Mouse (Mus musculus) midbrain, embryonic 12.5 days (tissue): ENCODE measurements around the gene Cebpzos. TPM values are rescaled to one million over a fixed set of nuclear protein-coding genes. Genes with fewer than 3 reads are reported as not detected.

Experiments
- ATAC-seq: fragments of 200-750 bp; cut with Nextera tagmentation; 2 replicates; pipeline ENCODE4 v1.8.0; 2017; ENCODE audit warnings: low read depth, moderate TSS enrichment, moderate library complexity; ENCODE audit not compliant: low FRiP score
- H3K27ac ChIP-seq: fragments of 300-500 bp; sonication (generic); replicated peaks from 2 replicates; pipeline ENCODE4 v1.5.1; 2016; ENCODE audit warnings: mild to moderate bottlenecking
- H3K27me3 ChIP-seq: fragments of 300-500 bp; sonication (generic); 2 replicates; pipeline ENCODE4 v1.6.1; 2016; ENCODE audit warnings: mild to moderate bottlenecking
- H3K36me3 ChIP-seq: fragments of 300-500 bp; sonication (generic); 2 replicates; pipeline ENCODE4 v1.6.1; 2016
- H3K4me1 ChIP-seq: fragments of 300-500 bp; sonication (generic); 2 replicates; pipeline ENCODE4 v1.6.1; 2016
- H3K4me2 ChIP-seq: fragments of 300-500 bp; sonication (generic); replicated peaks from 2 replicates; pipeline ENCODE4 v1.6.1; 2016; ENCODE audit warnings: mild to moderate bottlenecking, moderate library complexity
- H3K4me3 ChIP-seq: fragments of 300-500 bp; sonication (generic); 2 replicates; pipeline ENCODE4 v1.5.1; 2016; ENCODE audit warnings: mild to moderate bottlenecking
- H3K9ac ChIP-seq: fragments of 300-500 bp; sonication (generic); replicated peaks from 2 replicates; pipeline ENCODE4 v1.6.1; 2016; ENCODE audit warnings: mild to moderate bottlenecking, moderate library complexity
- H3K9me3 ChIP-seq: fragments of 300-500 bp; sonication (generic); 2 replicates; pipeline ENCODE4 v1.6.1; 2016; ENCODE audit warnings: mild to moderate bottlenecking
- WGBS: fragments of 180-500 bp; shearing (Covaris S2); methylation state at CpG from one replicate; pipeline ENCODE4 v1.1.7; 2016; 5-methylcytosine and 5-hydroxymethylcytosine counted together
- polyA plus RNA-seq: library from polyadenylated mRNA; unstranded; fragments of >200 nt; fragmentation: Nextera tagmentation; extraction: Ambion mirVana; gene quantifications from 2 replicates; pipeline ENCODE4 v1.2.1, GENCODE M21; 2016

Cebpzos gene
- 112 and 113 TPM in 2 replicates for polyA plus RNA-seq

DNA sequence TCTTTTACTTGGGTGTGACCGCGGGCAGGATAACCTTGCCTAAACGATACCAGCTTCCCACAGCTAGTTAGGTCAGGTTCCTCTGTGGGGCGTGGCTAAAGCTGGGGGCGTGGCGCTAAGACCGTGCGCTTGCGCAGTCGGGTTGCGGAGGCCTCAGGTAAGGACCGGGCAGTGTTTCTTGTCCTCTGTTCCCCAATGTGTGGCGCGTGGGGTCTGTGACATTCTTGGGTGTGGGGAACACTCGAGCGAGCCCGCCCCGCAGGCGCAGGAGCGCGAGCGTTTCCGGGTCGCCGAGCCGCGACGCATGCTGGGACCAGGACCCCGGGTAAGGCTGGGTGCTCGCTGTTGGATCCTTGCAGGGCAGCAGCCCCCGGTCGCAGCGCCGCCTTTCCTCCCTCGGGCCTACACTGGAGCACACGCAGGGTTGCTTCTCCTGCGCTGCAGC lies at the start of gene Cebpzos:
TSS of gene Cebpzos (plus strand) at position 132 of the 445 bp plus-strand sequence.
- H3K9ac ChIP-seq = peak within 1 kb of the TSS; percentile 68

DNA sequence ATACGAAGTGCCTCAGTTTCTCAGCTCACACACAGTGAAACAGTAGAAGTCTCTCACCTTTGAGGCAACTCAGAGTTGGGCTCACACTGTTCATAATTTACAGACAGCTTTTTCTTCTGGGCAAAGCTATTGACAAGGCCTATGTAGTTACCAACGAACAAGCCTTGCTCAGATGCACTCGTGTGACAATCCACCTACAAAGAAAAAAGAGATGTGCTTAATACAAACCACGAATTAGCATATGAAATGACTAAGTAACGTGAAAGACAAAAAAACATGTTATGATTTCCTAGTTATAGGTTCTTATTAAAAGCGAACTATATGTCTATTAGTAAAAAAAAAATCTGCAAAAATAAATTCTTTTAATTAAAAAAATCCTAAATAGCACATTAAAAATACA lies 42.4 kb upstream of the Cebpzos start:
- 89% methylated on average over 6 of the region's 6 CpGs for WGBS
- no peak for ATAC-seq
- Histone ChIP-seq H3K27me3 (no peaks in the 10 kb centered on the region), H3K4me2 (no peak overlapping the region), H3K9ac (no peak overlapping the region), H3K4me1 (no peaks in the 10 kb centered on the region), H3K36me3 (no peaks in the 10 kb centered on the region), H3K27ac (no peak overlapping the region), H3K4me3 (no peak overlapping the region), H3K9me3 (no peaks in the 10 kb centered on the region)

More for the DNA sequence above, at the start of gene Cebpzos:
- peak; percentile 94 for ATAC-seq
- peak within 1 kb of the TSS; percentile 71 for H3K4me2 ChIP-seq
- peak within 1 kb of the TSS; percentile 82 for H3K27ac ChIP-seq
- H3K4me1 ChIP-seq = peaks cover 17% of the 10 kb centered on the region
- H3K27me3 ChIP-seq = no peaks in the 10 kb centered on the region
- H3K9me3 ChIP-seq = no peaks in the 10 kb centered on the region
- peaks cover 27% of the 10 kb centered on the region for H3K36me3 ChIP-seq
- under 1% methylated on average over 37 of the region's 37 CpGs for WGBS
- H3K4me3 ChIP-seq = peak within 1 kb of the TSS; percentile 66

DNA sequence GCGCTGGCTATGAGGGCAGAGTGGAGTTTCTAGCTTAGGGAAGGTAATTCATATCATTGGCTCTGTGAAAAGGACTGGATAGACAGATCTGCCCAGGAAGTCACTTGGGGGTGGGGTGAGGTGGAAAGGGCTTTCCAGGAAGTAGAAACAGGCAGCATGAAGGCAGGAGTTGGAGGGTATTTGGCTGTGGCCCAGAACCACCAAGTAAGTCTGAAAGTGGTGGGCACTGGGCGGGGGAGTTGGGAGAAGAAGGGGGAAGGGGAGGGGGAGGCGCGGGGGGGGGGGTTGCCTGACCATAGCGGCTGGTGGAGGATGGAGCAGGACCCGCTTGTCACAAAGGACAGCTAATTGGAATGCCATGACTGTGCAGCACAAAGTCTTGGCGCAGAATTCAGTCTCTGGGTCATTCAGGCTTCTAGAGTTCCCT lies 34.4 kb upstream of the Cebpzos start:
- WGBS = 23% methylated on average over 3 of the region's 7 CpGs
- ATAC-seq = peak; percentile 77
- Histone ChIP-seq H3K9ac (peak overlapping the region; percentile 60), H3K27me3 (no peaks in the 10 kb centered on the region), H3K27ac (0 out of 2 replicates have a peak overlapping the region, but pooled peaks have one; percentile 15), H3K4me2 (peak overlapping the region; percentile 75), H3K4me3 (peak overlapping the region; percentile 49), H3K36me3 (no peaks in the 10 kb centered on the region), H3K4me1 (peaks cover 16% of the 10 kb centered on the region), H3K9me3 (peaks cover 4% of the 10 kb centered on the region; the same call in 1 of the 2 replicates)

DNA sequence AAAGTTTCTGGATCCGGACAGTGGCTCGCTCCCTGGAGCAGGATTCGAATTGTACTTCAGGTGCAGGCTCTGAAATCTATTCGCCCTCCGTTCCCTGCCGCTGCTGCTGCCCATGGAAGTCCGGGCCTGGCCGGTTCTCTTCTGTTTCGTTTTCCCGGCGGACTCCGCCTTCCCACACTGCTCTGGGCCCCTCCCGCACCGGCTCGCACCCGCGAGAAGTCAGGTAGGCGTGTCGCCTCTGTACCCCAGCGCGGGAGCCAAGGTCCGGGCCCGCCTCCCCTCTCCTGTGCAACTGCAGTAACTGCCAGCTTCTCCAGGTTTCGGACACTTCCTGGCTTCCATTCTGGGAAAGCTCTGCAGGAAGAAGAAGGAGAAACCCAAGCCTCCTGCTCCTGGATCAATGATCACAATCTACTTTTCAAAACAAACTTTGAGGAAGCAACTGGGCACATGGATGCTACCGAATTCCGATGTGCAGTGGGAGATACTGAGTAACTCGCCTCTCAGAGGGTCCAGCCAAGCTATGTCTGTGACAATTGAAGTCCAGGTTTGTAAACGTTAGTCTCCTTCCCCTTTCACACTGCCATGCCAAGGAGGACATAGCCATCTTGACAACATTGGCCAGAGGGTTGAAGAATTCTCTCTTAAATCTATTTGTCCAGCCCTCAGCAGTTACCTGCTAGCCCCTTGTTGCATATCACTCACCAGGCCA lies 33.7 kb upstream of the Cebpzos start, which contains the start of gene Eif2ak2:
TSS of gene Eif2ak2 (minus strand) at position 173 of the 712 bp plus-strand sequence.
- Histone ChIP-seq H3K36me3 (no peaks in the 10 kb centered on the region), H3K4me2 (peak within 1 kb of the TSS; percentile 75), H3K9me3 (peaks cover 4% of the 10 kb centered on the region; the same call in 1 of the 2 replicates), H3K4me3 (peak within 1 kb of the TSS; percentile 49), H3K9ac (peak within 1 kb of the TSS; percentile 60), H3K27me3 (no peaks in the 10 kb centered on the region), H3K4me1 (peaks cover 16% of the 10 kb centered on the region), H3K27ac (0 out of 2 replicates have a peak within 1 kb of the TSS, but pooled peaks have one; percentile 15)
- 3% methylated on average over 28 of the region's 28 CpGs for WGBS
- peak; percentile 92 for ATAC-seq

DNA sequence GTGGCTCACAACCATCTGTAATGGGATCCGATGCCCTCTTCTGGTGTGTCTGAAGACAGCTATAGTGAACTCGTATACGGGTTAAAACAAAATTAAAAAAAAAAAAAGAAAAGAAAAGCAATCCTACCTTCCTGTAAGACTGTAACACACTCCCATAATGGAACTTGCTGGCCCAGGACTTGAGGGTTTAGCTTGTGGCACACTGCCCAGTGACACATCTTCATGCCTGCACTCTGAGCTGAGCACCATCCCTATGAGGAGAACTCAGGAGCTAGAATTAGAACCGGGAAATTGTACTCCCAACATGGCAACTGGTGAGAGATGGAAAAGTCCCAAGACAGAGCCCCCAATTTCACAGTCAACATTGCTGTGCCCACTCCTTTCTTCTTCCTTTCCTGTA lies 33.0 kb upstream of the Cebpzos start:
- Histone ChIP-seq H3K36me3 (no peaks in the 10 kb centered on the region), H3K4me2 (no peak overlapping the region), H3K27me3 (no peaks in the 10 kb centered on the region), H3K4me3 (no peak overlapping the region), H3K27ac (no peak overlapping the region), H3K9ac (no peak overlapping the region), H3K4me1 (peaks cover 16% of the 10 kb centered on the region), H3K9me3 (peaks cover 4% of the 10 kb centered on the region; the same call in 1 of the 2 replicates)
- 87% methylated on average over 4 of the region's 4 CpGs for WGBS
- ATAC-seq = no peak

DNA sequence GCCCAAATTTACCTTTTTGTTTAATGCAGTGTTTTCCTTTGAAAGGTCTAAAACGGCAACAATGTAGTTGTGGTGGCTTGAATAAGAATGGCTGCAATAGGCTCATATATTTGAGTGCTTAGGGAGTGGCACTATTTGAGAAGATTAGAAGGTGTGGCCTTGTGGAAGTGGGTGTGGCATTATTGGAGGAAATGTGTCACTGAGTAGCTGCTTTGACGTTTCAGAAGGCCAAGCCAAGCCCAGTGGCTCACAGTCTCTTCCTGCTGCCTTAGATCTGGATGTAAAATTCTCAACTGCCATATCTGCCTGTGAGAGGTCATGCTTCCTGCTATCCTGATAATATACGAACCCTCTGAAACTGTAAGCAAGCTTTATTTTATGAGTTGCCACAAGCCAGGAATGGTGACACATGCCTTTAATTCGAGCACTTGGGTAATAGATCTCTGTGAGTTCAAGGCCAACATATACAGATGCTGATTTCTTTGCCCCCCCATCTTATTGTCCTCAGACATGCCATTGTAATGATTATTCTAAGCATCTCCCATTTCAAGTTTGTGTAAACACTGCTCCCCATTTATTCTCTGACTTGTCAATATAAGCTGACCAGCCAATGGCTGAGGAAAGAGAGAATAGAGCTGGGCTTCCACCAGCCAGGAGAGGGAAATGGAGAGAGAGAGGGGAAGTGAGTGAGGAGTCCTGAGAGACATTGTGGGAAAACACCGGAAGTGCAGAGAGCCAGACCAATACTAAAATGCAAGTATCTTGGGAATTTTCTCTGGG lies 30.8 kb upstream of the Cebpzos start:
- Histone ChIP-seq H3K4me3 (no peak overlapping the region), H3K27ac (no peak overlapping the region), H3K9ac (no peak overlapping the region), H3K4me2 (no peak overlapping the region), H3K36me3 (no peaks in the 10 kb centered on the region), H3K9me3 (peaks cover 4% of the 10 kb centered on the region; the same call in 1 of the 2 replicates), H3K27me3 (no peaks in the 10 kb centered on the region), H3K4me1 (peaks cover 16% of the 10 kb centered on the region)
- no peak for ATAC-seq
- WGBS = 81% methylated on average over 5 of the region's 5 CpGs

DNA sequence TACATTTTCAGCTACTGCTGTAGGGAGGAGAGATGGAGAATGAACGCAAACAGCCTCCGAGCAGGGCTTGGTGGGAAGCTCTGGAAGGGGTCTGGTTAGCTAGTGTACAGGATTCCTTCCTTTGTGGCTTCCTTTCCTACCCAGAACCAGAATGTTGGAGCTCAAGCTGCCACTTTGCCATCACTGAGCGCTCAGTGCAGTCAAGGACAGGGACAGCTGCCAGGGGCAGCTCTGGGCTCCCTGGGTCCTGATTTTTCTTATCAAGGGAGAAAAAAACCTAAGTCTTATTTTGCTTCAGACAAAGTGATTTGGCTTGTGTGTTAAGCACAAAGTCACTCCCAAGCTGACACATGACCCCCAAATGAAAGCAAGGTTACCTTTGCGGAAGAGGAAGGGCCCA lies 27.7 kb upstream of the Cebpzos start:
- no peak for ATAC-seq
- H3K9me3 ChIP-seq = peaks cover 4% of the 10 kb centered on the region; the same call in 1 of the 2 replicates
- H3K4me1 ChIP-seq = no peaks in the 10 kb centered on the region
- H3K9ac ChIP-seq = no peak overlapping the region
- H3K4me3 ChIP-seq = no peak overlapping the region
- H3K27me3 ChIP-seq = no peaks in the 10 kb centered on the region
- no peaks in the 10 kb centered on the region for H3K36me3 ChIP-seq
- no peak overlapping the region for H3K4me2 ChIP-seq
- 85% methylated on average over 4 of the region's 4 CpGs for WGBS
- H3K27ac ChIP-seq = no peak overlapping the region

DNA sequence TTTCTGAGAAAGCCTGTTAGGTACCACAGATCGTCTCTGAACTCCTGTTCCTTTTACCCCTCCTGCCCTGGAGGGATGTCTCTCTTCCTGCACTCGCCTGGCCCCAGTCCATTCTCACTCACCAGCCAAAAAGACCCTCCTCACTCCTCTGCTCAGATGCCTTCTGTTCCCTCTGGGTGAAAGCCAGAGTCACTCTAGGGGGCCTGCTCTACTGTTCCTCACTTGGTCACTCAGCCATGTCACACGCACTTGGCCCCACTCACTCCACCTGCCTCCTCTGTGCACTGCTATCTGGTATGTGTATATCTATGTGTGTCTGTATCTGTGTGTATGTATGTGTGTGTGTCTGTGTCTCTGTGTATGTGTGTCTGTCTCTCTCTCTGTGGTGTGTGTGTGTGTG lies 27.1 kb upstream of the Cebpzos start:
- 51% methylated on average over 3 of the region's 3 CpGs for WGBS
- Histone ChIP-seq H3K27ac (no peak overlapping the region), H3K4me1 (no peaks in the 10 kb centered on the region), H3K27me3 (no peaks in the 10 kb centered on the region), H3K4me2 (no peak overlapping the region), H3K9me3 (peaks cover 4% of the 10 kb centered on the region; the same call in 1 of the 2 replicates), H3K4me3 (no peak overlapping the region), H3K9ac (no peak overlapping the region), H3K36me3 (no peaks in the 10 kb centered on the region)
- no peak for ATAC-seq

DNA sequence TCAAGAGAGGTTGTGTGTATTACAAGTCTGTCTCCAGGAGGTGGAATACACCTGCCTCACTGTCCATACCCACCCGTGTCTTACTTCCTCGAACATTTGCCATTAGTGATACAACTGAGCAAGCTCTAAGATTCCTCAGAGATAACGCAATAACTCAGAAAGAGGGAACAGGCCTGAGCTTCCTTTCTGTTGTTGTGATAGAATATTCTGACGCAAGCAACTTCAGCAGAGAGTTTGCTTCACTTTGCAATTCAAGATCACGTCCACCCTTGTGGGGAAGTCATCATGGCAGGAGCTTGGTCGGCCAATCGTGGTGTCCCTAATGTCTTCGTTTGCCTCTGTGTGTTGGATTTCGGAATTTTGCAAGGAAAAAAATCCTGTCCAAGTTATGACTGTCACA lies 25.3 kb upstream of the Cebpzos start:
- ATAC-seq = no peak
- no peaks in the 10 kb centered on the region for H3K27me3 ChIP-seq
- H3K36me3 ChIP-seq = no peaks in the 10 kb centered on the region
- no peaks in the 10 kb centered on the region for H3K9me3 ChIP-seq
- H3K4me1 ChIP-seq = no peaks in the 10 kb centered on the region
- H3K4me3 ChIP-seq = no peak overlapping the region
- H3K9ac ChIP-seq = no peak overlapping the region
- 88% methylated on average over 9 of the region's 9 CpGs for WGBS
- H3K27ac ChIP-seq = no peak overlapping the region
- H3K4me2 ChIP-seq = no peak overlapping the region

DNA sequence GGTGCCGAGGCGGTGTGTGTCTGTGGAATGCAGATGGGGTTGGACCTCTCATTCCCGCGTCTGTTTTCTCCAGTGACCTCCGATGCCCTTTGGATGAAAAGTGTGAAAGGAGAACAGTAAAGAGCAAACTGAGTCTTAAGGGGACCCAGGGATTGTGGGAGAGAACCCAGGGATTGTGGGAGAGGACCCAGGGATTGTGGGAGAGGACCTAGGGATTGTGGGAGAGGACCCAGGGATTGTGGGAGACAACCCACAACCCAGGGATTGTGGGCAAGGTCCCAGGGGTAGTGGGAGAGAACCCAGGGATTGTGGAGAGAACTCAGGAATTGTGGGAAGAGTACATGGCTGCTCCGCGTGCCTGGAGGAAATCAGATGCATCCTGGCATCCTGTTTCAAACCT lies 21.3 kb upstream of the Cebpzos start:
- no peaks in the 10 kb centered on the region for H3K4me1 ChIP-seq
- 82% methylated on average over 7 of the region's 7 CpGs for WGBS
- H3K9me3 ChIP-seq = no peaks in the 10 kb centered on the region
- H3K4me3 ChIP-seq = no peak overlapping the region
- H3K27ac ChIP-seq = no peak overlapping the region
- H3K36me3 ChIP-seq = no peaks in the 10 kb centered on the region
- ATAC-seq = no peak
- no peak overlapping the region for H3K9ac ChIP-seq
- H3K27me3 ChIP-seq = no peaks in the 10 kb centered on the region
- no peak overlapping the region for H3K4me2 ChIP-seq

DNA sequence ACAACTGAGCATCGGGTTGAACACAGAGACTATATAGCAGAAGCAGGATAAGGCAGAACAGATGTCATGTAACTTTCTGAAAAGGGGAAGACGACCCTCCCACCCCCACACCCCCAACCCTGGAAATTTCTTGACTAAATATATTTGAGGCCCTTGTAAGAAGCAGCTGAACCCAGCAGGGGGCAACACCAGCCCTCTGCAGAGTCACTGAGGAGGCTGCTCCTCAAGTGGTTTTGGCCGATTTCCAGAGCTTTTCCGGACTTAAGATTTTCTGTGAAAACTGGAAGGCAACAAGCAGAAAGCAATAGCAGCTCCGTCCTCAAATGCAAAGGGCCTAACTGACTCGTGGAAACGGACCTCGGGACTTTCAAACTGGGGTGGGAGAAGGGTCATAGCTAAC lies 20.9 kb upstream of the Cebpzos start:
- Histone ChIP-seq H3K4me1 (no peaks in the 10 kb centered on the region), H3K27ac (no peak overlapping the region), H3K4me3 (no peak overlapping the region), H3K27me3 (no peaks in the 10 kb centered on the region), H3K9ac (no peak overlapping the region), H3K9me3 (no peaks in the 10 kb centered on the region), H3K36me3 (no peaks in the 10 kb centered on the region), H3K4me2 (no peak overlapping the region)
- ATAC-seq = no peak
- 45% methylated on average over 8 of the region's 8 CpGs for WGBS

DNA sequence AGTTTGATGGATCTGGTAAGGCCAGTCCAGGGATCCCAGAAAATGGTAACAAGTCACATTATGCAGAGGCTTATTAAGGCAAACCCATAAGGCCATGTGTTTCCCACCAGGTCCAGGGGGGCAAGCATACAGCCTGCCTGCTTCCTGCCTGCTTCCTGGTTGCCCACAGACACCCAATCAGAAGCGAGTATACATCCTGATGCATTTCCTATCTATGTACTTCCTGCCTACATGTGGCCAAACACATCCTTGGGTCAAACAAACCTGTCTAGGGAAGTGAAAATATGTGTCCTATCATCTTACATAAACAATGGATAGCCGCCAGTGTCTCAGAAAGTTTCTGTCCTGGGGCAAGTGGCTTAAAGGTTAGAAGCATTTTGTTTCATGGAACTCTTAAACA lies 13.1 kb upstream of the Cebpzos start:
- no peak overlapping the region for H3K27ac ChIP-seq
- H3K4me3 ChIP-seq = no peak overlapping the region
- no peaks in the 10 kb centered on the region for H3K4me1 ChIP-seq
- no peaks in the 10 kb centered on the region for H3K36me3 ChIP-seq
- no peaks in the 10 kb centered on the region for H3K9me3 ChIP-seq
- no peaks in the 10 kb centered on the region for H3K27me3 ChIP-seq
- no peak overlapping the region for H3K4me2 ChIP-seq
- no peak for ATAC-seq
- H3K9ac ChIP-seq = no peak overlapping the region
- 82% methylated on average over 2 of the region's 2 CpGs for WGBS
